Mouse (Mus musculus): Measurements from ENCODE around the gene Panx2. TPM values are rescaled to one million over a fixed set of nuclear protein-coding genes. Genes with fewer than 3 reads are reported as not detected.

Panx2 gene
- total RNA-seq, 2 experiments from 2014 or later: not detected

DNA sequence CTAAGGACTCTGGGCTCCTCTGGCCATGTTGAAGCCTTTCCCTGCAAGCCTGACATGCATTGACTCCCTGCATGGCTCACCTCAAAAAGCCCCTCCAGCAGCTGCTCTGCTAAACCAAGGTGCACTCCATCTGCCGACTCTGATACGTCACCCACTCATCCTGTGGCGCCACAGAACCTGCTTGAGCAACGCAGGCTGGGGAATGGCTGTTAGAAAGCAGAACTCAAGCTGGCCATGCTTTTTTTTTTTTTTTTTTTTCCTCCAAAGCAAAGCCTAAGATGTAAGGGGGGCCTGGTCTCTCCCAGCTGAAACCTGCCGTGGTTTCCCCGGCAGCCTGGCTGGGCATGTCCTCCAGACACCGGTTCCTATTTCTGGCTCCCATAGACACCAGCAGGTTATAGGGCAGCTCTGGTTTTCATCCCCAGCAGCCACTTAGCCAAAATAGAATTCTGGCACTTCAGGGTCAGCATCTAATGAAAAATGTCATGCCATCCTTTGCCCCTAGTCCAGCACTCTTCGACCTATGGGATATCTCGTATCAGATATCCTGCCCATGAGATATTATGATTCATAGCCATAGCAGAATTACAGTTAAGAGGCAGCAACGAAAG, 14.6 kb downstream of the Panx2 start:
- ATAC-seq (replicated peaks; ENCODE audit: low FRiP score, low TSS enrichment, poor library complexity, severe bottlenecking): no peak

DNA sequence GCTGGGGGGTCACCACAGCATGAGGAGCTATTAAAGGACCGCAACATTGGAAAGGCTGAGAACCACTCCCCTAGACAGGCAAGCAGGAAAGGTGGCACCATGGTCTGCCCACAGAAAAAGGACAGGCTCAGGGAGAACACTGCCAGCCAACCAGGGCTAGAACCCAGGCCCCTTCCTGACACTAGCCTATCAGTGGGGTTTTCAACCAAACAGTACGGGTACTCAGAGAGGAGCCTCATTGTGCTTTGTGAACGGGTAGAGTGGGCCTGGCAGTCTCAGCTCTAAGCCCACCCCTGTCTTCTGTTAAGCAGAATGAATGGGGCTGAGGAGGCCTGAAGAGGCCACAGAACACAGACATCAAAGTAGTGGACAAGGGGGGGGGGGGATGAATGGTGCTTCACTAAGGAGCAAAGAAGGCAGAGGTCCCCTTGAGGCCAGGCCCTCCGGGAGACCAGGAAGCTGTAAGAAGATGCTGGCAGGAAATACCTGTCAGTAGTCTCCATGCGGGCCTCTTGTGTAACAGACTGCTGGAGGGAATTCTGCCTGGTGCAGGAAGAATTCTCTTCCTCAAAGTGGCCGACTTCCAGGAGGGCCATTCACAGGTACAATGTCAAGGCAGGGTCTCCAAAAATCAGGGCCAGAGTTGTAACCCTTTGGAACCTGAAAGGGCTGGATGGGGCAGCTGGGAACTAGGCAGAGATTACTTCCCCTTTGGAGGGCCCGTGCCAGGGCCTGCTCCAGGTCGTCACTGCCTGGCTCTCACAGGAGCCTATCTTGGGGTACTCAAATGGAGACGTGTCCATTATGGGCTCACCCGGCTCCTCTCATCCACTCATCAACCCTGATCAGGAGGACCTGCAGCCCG, 15.3 kb downstream of the Panx2 start, which contains the start of gene Trabd:
Gene Trabd, plus strand, starts transcription at position 512 of the 865 bp plus-strand sequence.
- no peak; the same call in 1 of the 2 replicates for ATAC-seq (replicated peaks; ENCODE audit: low FRiP score, low TSS enrichment, poor library complexity, severe bottlenecking)

DNA sequence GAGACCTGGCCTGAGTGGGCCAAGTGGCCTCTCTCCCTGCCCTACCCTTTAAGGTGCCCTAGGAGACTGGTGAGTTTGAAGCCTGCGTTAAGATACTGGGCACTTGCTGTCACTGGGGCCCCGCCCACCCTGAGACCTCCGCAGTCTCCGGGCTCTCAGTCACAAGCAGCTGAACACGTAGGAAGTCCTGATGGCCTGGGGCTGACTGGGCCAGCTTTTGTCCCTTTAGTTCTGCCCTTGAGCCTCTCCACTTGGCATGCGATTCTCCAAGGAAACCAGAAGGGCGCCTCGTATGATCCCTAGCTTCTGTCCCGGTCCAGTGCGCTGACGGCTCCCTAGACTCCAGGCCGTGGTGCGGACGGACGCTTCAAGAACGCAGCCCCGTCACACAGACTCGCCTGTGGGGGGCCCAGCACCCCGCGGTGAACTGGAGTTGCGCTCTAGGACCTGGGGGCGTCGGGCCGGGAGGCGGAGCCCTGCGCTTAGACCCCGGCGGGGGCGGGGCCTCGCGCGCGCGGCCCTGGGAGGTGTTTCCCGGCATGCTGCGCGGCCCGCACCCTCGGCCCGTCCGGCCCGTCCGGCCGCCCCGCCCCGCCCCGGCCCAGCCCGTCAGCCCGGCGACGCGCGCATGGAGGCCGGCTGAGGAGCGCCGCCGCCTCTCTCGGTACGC, 16.1 kb downstream of the Panx2 start:
- ATAC-seq (replicated peaks; ENCODE audit: low FRiP score, low TSS enrichment, poor library complexity, severe bottlenecking): peak; percentile 65

DNA sequence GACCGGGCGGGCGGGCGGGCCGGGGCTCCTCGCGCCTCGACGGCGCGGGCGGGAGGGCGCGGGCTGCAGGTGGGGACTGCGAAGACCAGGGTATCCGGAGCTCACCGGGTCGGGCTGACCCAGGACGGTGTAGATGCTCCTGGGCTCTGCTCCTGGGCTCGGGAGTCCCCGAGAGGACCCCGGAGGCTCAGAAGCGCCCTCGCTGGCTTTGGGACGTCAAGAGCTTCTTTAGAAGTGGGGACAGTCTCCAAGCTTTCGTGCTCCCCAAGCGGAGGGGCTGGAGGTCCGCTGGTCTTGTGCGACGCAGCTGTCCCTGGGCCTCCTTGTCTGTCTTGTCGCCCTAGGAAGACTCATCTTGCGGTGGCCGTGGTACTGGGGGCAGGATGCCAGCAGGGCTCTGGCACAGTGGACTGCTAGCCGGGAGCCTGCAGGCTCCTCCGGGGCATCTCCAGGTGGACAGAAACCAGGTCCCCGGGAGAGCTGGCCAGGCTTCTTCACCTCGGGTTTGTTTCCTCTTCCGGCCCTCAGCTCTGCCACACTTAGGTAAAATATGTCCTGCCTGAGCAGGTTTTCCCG, 16.7 kb downstream of the Panx2 start:
- peak; percentile 18; the same call in 1 of the 2 replicates for ATAC-seq (replicated peaks; ENCODE audit: low FRiP score, low TSS enrichment, poor library complexity, severe bottlenecking)

DNA sequence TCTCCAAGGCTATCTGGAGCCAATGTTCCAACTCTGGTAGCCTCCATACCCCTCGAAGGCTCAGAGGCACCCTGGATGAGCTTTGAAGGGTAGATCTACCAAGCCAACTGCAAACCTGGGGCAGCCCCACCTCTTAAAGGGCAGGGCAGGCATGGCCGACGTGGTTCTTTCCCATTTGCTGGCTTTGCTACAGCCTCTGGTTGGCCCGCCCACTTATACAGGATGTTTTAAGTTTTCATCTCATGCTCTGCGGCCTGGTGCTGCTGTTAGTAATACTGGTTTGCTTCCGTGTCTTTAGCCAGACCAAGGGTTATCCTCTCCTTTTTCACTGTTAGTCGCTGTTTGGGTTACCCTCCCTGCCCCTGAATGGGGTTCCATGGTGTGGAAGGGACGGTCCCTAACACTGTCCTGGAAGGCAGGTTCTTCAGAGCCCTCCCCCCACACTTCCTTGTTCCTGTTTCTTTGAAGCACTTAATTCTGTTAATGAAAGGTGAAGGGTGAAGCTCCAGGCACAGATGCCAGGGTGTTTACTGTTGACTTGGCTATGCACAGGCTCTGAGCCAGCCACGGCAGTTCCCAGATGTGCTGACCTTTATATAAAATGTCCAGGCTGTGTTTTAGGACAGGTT, 18.8 kb downstream of the Panx2 start:
- ATAC-seq (replicated peaks; ENCODE audit: low FRiP score, low TSS enrichment, poor library complexity, severe bottlenecking): peak; percentile 83

DNA sequence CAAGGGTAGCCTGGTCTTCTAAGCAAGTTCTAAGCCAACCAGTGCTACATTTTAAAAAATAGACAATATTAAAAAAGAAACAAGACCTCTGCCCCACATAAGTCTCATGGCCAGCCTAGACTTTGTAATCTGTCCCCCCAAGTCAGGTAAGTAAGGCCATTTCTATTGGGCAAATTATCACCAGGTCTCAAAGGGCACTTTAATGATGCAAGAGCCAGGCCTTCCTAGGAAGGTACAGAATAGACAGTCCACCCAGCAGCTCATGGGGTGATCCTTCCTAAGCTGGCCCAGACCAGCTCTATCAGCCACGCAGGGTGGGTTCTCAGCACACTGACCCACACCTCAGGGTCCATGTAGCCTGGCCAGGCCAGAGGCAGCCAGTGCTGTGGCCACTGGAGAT, 24.4 kb downstream of the Panx2 start:
- no peak for ATAC-seq (replicated peaks; ENCODE audit: low FRiP score, low TSS enrichment, poor library complexity, severe bottlenecking)

DNA sequence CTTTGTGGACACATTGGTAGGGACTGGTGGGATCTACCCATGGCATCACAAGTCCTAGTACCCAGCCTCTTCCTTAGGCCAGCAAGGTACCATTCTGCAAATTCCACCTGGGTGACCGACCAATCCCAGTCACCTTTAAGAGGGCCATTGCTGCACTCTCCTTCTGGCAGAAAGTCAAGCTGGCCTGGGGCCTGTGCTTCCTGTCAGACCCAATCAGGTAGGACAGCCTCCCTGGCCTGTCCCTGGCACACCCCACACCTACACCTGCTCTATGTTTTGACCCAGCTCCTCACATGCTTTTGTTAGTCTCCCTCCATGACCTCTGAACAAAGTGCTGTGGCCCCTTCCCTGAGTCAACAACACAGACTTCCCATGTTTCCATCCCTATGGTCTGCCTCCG, 25.3 kb downstream of the Panx2 start:
- ATAC-seq (replicated peaks; ENCODE audit: low FRiP score, low TSS enrichment, poor library complexity, severe bottlenecking): no peak

DNA sequence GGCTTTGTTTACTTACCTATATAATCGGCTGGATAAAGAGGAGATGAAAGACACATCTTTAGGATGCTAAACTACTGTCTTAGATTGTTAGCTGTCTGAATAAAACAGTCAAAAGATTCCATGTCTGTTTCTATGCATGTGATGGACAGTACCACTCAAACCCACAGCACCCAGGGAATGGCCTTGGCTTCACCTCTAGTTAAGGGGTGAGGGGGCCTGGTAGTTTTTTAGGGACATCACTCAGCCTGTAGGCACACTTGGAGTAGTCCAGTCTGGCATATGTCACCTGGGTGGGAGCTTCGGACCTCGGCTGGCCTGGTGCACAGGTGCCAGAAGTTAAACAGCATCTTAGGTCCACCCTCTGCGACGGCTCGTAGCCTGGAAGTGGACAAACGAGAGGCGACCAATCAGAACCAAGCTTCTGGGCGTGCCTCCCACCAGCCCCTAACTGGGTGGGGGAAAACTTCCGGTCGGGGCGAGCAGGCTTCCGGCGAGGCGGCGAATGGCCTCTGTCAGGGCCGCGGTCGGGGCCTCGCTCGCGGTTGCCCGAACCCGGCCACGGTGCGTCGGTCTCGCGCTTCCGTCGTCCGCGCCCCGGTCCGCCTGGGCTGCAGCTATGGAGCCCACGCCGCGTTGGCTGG, 29.2 kb downstream of the Panx2 start, which contains the start of gene Selenoo:
Gene Selenoo, plus strand, starts transcription at position 478 of the 641 bp plus-strand sequence.
- peak; percentile 87 for ATAC-seq (replicated peaks; ENCODE audit: low FRiP score, low TSS enrichment, poor library complexity, severe bottlenecking)

DNA sequence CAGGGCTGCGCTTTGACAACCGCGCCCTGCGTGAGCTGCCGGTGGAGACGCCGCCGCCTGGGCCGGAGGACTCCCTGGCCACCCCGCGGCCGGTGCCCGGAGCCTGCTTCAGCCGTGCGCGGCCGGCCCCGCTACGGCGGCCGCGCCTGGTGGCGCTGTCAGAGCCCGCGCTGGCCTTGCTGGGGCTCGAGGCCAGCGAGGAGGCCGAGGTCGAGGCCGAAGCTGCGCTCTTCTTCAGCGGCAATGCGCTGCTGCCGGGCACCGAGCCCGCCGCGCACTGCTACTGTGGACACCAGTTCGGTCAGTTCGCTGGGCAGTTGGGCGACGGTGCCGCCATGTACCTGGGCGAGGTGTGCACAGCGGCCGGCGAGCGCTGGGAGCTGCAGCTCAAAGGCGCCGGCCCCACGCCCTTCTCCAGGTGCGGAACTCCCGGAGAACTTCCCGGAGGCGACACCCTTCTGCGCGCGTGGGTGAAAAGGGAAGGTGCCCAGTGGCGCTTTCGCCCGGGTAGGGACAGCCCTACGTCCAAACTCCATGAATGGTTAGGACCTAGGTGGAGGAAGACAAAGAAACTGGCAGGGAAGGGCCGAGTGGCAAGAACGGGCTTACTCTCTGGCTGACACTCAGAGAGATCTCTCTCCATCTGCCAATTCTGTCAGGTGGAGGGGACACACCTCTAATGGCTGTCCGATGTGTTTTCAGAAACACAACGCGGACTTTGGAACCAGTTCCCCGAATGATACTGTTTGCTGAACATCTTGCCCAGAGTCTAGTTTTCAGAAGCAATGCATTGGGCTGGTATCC, 29.9 kb downstream of the Panx2 start:
- peak; percentile 23; the same call in 1 of the 2 replicates for ATAC-seq (replicated peaks; ENCODE audit: low FRiP score, low TSS enrichment, poor library complexity, severe bottlenecking)

DNA sequence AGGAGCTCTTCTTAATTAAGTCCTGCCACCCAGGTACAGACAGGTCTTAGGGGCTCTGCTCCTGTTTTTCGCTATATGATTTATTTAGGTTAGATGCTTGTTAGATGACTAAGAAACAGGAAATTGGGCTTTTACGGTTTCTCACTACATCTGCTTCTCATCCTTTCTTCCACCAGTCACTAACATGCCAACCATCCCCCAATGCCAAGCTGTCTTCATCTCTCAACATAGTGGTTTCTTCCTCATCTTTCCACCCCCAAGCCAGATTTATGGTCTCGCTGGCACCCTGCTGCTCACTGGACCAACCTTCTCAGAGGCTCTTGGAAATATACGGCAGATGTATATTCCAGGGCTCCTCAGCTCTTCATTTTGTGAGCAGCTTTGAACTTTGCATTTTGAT, 31.1 kb downstream of the Panx2 start:
- no peak for ATAC-seq (replicated peaks; ENCODE audit: low FRiP score, low TSS enrichment, poor library complexity, severe bottlenecking)

DNA sequence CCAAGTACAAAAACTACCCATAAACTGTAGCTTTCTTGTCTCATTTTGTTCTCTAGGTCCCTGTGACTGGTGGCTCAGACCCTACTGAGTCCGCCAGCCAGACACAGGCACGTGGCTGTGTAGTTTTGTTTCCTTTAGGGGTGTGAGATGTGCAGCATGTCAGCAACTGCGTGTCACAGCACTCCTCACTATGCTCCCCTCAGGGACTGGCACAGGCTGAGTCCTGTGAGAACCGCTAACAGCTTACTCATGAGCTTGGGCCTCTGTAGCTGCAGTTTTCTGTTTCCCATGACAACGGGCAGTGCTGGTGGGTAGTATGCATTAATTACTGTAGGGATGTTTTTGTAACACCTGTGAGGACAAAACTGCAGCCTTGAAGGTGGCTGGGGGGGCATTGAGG, 32.6 kb downstream of the Panx2 start:
- no peak for ATAC-seq (replicated peaks; ENCODE audit: low FRiP score, low TSS enrichment, poor library complexity, severe bottlenecking)

DNA sequence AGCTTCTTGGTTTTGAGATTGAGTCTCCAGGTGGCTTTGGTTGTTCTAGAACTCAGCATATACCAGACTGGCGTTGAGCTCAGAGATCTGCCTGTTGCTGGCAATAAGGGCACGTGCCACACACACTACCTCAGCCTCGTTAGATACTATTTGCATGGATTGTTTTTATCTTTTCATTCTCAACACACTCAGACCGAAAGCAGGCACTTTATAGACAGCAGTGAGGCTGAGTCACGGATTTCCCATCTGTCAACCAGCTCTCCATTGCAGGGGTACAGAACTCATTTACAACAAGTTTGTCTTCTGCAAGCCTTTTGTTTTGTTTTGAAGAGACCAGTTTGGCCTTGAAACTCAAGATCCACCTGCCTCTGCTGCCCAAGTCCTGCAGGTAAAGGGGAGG, 37.9 kb downstream of the Panx2 start:
- ATAC-seq (replicated peaks; ENCODE audit: low FRiP score, low TSS enrichment, poor library complexity, severe bottlenecking): no peak

DNA sequence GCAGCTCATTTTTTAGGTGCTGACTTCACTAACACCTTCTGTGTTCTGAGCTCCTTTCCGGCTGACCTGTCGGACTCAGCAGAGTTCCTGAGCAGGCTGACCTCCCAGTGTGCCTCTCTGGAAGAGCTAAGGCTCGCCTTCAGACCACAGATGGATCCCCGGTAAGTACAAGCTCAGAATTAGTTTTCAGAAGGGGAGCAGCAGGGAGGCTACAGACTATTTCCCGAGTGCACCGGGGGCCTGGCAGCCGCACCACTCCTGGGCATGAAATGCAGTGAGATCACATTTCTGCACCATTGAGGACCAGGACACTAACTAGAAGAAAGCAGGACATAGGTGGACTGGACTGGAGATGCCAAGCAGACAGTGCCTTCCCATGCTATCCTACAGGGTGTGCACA, 39.1 kb downstream of the Panx2 start:
- ATAC-seq (replicated peaks; ENCODE audit: low FRiP score, low TSS enrichment, poor library complexity, severe bottlenecking): no peak

DNA sequence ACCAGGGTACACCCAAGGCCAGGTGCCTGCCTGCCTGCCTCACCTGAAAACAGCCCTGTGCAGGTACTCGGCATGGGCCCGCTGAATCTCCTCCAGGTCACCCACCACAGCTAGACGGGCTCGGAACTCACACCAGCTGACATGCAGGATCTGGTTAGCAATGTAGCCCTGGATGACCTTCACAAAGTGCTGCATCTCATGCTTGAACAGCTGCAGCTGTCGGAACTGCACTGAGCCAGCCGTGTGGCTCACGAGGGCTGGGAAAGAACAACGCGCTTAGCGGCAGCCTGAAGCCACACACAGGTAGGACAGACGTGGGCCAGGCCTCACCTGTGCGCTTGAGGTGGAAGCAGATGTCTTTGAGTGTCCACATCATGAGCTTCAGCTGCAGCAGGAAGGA, 41.3 kb downstream of the Panx2 start:
- no peak for ATAC-seq (replicated peaks; ENCODE audit: low FRiP score, low TSS enrichment, poor library complexity, severe bottlenecking)

DNA sequence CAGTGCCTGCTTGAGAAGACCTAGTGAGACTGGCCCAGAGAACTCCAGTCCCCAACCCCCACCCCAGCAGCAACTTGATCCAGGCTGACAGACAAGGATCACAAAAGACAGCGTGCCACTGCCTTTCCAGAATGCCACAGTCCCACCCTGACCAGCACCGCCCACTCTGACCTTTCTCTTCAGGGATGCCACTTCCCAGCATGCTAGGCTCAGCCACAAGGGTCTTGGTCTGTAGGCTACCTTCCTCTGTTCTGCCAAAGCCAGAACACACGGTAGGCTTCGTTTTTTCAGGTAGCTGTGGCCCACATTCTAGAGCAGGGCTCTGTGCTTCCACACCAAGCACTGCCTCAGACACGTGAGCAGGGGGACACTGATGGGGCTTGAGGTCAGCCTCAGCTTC, 43.1 kb downstream of the Panx2 start:
- ATAC-seq (replicated peaks; ENCODE audit: low FRiP score, low TSS enrichment, poor library complexity, severe bottlenecking): no peak

DNA sequence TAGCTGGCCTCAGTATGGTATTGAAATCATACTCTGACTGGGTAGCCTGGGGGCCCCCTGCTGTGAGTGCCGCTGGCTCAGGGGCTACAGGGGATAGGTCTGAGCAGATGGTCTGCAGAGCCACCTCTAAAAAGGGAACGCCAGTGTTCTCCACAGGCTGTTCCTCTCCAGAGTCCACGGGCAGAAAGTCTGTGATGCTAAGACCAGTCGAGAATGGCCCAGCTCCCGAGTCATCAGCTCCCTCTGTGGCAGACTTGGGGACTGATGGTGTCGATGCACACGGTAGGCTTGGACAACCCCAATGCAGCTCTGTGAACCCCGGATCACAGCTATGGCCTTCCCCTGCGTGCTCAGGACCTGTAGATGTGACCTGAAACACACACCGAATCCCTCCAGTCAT, 44.4 kb downstream of the Panx2 start:
- ATAC-seq (replicated peaks; ENCODE audit: low FRiP score, low TSS enrichment, poor library complexity, severe bottlenecking): 0 out of 2 replicates have a peak, but pooled peaks have one; percentile 16

DNA sequence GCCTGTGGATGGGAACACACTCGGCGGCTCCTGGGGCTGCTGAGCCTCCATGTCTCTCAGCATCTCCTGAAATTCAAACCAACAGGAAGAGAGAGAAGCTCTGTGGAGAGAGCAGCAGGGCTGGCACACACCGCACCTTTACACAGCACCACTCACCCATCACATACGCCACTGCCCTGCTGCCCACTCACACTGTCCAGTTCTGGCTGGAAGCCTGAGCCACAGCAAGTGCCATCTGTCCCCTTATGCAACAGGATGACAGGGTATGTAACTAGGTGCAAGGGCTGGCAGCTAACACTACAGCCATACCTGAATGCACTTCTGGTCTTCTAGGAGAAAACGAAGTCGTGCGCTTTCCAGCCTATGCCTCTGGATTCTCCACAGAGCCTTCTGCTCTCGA, 44.9 kb downstream of the Panx2 start:
- ATAC-seq (replicated peaks; ENCODE audit: low FRiP score, low TSS enrichment, poor library complexity, severe bottlenecking): no peak

DNA sequence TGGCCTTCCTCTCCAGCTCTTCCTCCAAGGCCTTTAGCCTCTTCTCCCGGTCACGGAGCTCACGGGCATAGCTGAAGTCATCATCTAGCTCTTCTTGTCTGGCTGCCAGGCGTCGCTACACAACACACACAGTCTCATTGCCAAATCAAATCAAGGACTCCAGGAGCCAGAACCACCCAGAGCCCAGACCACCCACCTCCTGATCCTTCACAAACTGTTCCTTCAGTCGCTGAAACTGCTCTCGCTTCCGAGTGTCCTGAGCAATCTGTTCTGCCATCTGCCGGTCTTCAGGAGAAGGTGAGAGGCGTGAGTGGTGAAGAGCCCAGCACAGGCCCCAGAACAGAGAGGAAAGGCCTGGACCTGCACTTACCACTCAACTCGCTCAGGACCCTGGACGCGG, 46.5 kb downstream of the Panx2 start:
- no peak for ATAC-seq (replicated peaks; ENCODE audit: low FRiP score, low TSS enrichment, poor library complexity, severe bottlenecking)

Data from megakaryocyte-erythroid progenitor cell, adult 5-6 weeks (primary cell).